Mouse (Mus musculus) lung, postnatal 0 days (tissue): ENCODE measurements around the gene Pde4d.

ENCODE experiments used
- CTCF ChIP-seq: IDR thresholded peaks from 2 replicates; pipeline ENCODE4 v1.5.1; 2016; ENCODE audit warnings: antibody characterized with exemption, mild to moderate bottlenecking
- EP300 ChIP-seq: IDR thresholded peaks from 2 replicates; pipeline ENCODE4 v1.6.1; 2016; ENCODE audit warnings: antibody characterized with exemption, mild to moderate bottlenecking, control low read depth

DNA sequence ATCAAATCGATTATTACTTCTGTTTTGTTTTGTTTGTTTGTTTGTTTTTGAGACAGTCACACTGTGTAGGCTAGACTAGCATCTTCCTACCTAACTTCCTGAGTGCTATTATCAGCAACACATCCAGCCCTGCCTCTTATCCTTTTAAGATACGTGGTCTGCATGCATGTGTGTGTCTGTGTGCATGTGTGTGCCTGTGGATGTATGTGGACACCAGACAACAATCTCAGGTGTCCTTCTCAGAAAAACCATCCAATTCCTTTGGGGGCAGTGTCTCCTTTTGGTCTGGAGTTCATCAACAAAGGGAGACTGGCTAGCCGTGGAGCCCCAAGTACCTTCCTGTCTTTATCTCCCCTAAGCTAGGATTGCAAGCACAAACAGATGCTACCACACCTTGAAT is 1371.1 kb downstream of the Pde4d start:
- no peak for TF ChIP-seq CTCF
- TF ChIP-seq EP300 = no peak
